In genomic region chr5:31050427-31050826, GRCm38 (mm10) we compare ENCODE assay signal across 26 mouse cellular contexts. TPM values are rescaled to one million over a fixed set of nuclear protein-coding genes. Genes with fewer than 3 reads are reported as not detected.
DNase-seq lines count a peak whose midpoint lies in the region; ATAC-seq and TF ChIP-seq lines count a peak whose summit lies in the region.
"Had no signal": no experiment of that assay in that cellular context is flagged by ENCODE, and none has a peak within 500 bp of the region (broad histone marks: within the 10 kb centered on the region; RNA-seq: fewer than 3 reads in every experiment).

No protein-coding gene starts in this region.

- no peak for DNase-seq in midbrain, postnatal 0 days (ENCODE audit: low spot score)
- no peak for DNase-seq in midbrain, embryonic 14.5 days
- DNase-seq in MEL (ENCODE audit: low read depth, low spot score), result peak; percentile 44
- DNase-seq in stomach, postnatal 0 days (ENCODE audit: low spot score), result no peak
- no peak for DNase-seq in thymus, postnatal 4 days
- DNase-seq in urinary bladder, postnatal 25 days (ENCODE audit: low spot score), result no peak
- DNase-seq: adrenal gland, postnatal 10 days; cerebellum, postnatal 10 days; heart, postnatal 10 days; layer of hippocampus, postnatal 36 days; left cerebral cortex, postnatal 4 days; liver; liver, postnatal 0 days had no signal

- H3K9ac ChIP-seq in intestine, postnatal 0 days (ENCODE audit: low read depth, low read length), result no peak overlapping the region
- no peak overlapping the region for H3K9ac ChIP-seq in intestine, embryonic 16.5 days (ENCODE audit: low read depth, low read length)
- no peak overlapping the region for H3K9ac ChIP-seq in midbrain, postnatal 0 days (replicated peaks; ENCODE audit: low read length, poor library complexity, severe bottlenecking)
- no peak overlapping the region for H3K9ac ChIP-seq in midbrain, embryonic 14.5 days (replicated peaks; ENCODE audit: low read length)
- no peak overlapping the region for H3K9ac ChIP-seq in MEL (ENCODE audit: control insufficient read depth, low read depth, low read length, poor library complexity, severe bottlenecking)
- no peak overlapping the region for H3K9ac ChIP-seq in stomach, postnatal 0 days (ENCODE audit: low read length)
- H3K9ac ChIP-seq: embryonic facial prominence, embryonic 13.5 days; hindbrain, embryonic 12.5 days; liver, postnatal 0 days; neural tube, embryonic 13.5 days had no signal

- peaks cover 5% of the 10 kb centered on the region; the same call in 1 of the 2 replicates for H3K36me3 ChIP-seq in intestine, postnatal 0 days (ENCODE audit: control insufficient read depth, insufficient read depth)
- H3K36me3 ChIP-seq in intestine, embryonic 16.5 days (ENCODE audit: control insufficient read depth, insufficient read depth, low read length), result no peaks in the 10 kb centered on the region; the same call in 1 of the 2 replicates
- 0 out of 2 replicates have a peak, but pooled peaks cover 5% of the 10 kb centered on the region for H3K36me3 ChIP-seq in midbrain, postnatal 0 days (ENCODE audit: insufficient read depth, low read length)
- H3K36me3 ChIP-seq in midbrain, embryonic 14.5 days (ENCODE audit: control insufficient read depth, insufficient read depth, low read length), result 0 out of 2 replicates have a peak, but pooled peaks cover 7% of the 10 kb centered on the region
- H3K36me3 ChIP-seq in MEL (ENCODE audit: control insufficient read depth in 1 of 2, insufficient read depth in 2 of 2, low read length in 2 of 2), result peaks cover 0 to 14% of the 10 kb centered on the region in 2 experiments; a peak in 2 of 4 replicates
- 0 out of 2 replicates have a peak, but pooled peaks cover 2% of the 10 kb centered on the region for H3K36me3 ChIP-seq in stomach, postnatal 0 days (ENCODE audit: control insufficient read depth, insufficient read depth, low read length)

- peak; percentile 21; the same call in 1 of the 2 replicates for TF ChIP-seq CTCF in intestine, postnatal 0 days (IDR thresholded peaks at IDR 0.05; ENCODE audit: low read depth)
- TF ChIP-seq CTCF in midbrain, postnatal 0 days (IDR thresholded peaks at IDR 0.05), result peak; percentile 23
- TF ChIP-seq CTCF in MEL (IDR thresholded peaks at IDR 0.05 in 2 of 3, conservative IDR thresholded peaks at IDR 0.05 in 1 of 3; ENCODE audit: control insufficient read depth in 1 of 3, insufficient read depth in 1 of 3, low read depth in 2 of 3, low read length in 3 of 3, poor library complexity in 1 of 3, severe bottlenecking in 1 of 3), result peak in 1 of 3 experiments; percentile 33; a peak in 1 of 6 replicates
- peak; percentile 33 for TF ChIP-seq CTCF in stomach, postnatal 0 days (IDR thresholded peaks at IDR 0.05; ENCODE audit: low read depth)

- no peak for ATAC-seq in intestine, postnatal 0 days
- ATAC-seq in intestine, embryonic 16.5 days, result no peak
- no peak for ATAC-seq in midbrain, postnatal 0 days (ENCODE audit: low FRiP score)
- no peak for ATAC-seq in midbrain, embryonic 14.5 days (ENCODE audit: low FRiP score, low TSS enrichment)
- ATAC-seq in stomach, postnatal 0 days (ENCODE audit: low FRiP score, low TSS enrichment), result no peak
- ATAC-seq: forebrain, embryonic 14.5 days; liver, postnatal 0 days had no signal

- no peak overlapping the region for H3K27ac ChIP-seq in intestine, postnatal 0 days (ENCODE audit: low read depth, low read length)
- H3K27ac ChIP-seq in intestine, embryonic 16.5 days (ENCODE audit: low read length), result no peak overlapping the region
- no peak overlapping the region for H3K27ac ChIP-seq in midbrain, postnatal 0 days (ENCODE audit: low read depth, low read length)
- no peak overlapping the region for H3K27ac ChIP-seq in midbrain, embryonic 14.5 days (replicated peaks; ENCODE audit: low read depth, low read length)
- no peak overlapping the region for H3K27ac ChIP-seq in MEL (ENCODE audit: control insufficient read depth, low read depth, low read length)
- H3K27ac ChIP-seq in stomach, postnatal 0 days (replicated peaks), result no peak overlapping the region
- H3K27ac ChIP-seq: embryonic facial prominence, embryonic 13.5 days; hindbrain, embryonic 12.5 days; neural tube, embryonic 13.5 days had no signal

- 0 out of 2 replicates have a peak, but pooled peaks cover 3% of the 10 kb centered on the region for H3K4me1 ChIP-seq in intestine, postnatal 0 days (replicated peaks; ENCODE audit: control insufficient read depth, insufficient read depth, low read length)
- H3K4me1 ChIP-seq in intestine, embryonic 16.5 days (ENCODE audit: control insufficient read depth, insufficient read depth, low read length), result peaks cover 14% of the 10 kb centered on the region; the same call in 1 of the 2 replicates
- H3K4me1 ChIP-seq in midbrain, postnatal 0 days (ENCODE audit: insufficient read depth, low read length), result 0 out of 2 replicates have a peak, but pooled peaks cover 3% of the 10 kb centered on the region
- peaks cover 14% of the 10 kb centered on the region for H3K4me1 ChIP-seq in midbrain, embryonic 14.5 days (ENCODE audit: control insufficient read depth, insufficient read depth, low read length)
- H3K4me1 ChIP-seq in MEL (ENCODE audit: control insufficient read depth in 1 of 2, insufficient read depth in 2 of 2, low read length in 2 of 2), result peaks cover 3 to 15% of the 10 kb centered on the region in 2 experiments
- no peaks in the 10 kb centered on the region for H3K4me1 ChIP-seq in stomach, postnatal 0 days (replicated peaks; ENCODE audit: control insufficient read depth, insufficient read depth)

- no peaks in the 10 kb centered on the region for H3K27me3 ChIP-seq in intestine, postnatal 0 days (replicated peaks; ENCODE audit: control insufficient read depth, insufficient read depth, low read length)
- H3K27me3 ChIP-seq in intestine, embryonic 16.5 days (replicated peaks; ENCODE audit: control insufficient read depth, insufficient read depth, low read length), result no peaks in the 10 kb centered on the region
- no peaks in the 10 kb centered on the region for H3K27me3 ChIP-seq in midbrain, postnatal 0 days (ENCODE audit: insufficient read depth, low read length)
- H3K27me3 ChIP-seq in midbrain, embryonic 14.5 days (ENCODE audit: control insufficient read depth, insufficient read depth, low read length), result no peaks in the 10 kb centered on the region
- H3K27me3 ChIP-seq in MEL (ENCODE audit: control insufficient read depth in 1 of 2, insufficient read depth in 2 of 2, low read length in 2 of 2), result no peaks in the 10 kb centered on the region
- no peaks in the 10 kb centered on the region for H3K27me3 ChIP-seq in stomach, postnatal 0 days (ENCODE audit: control insufficient read depth, insufficient read depth, low read length)
- H3K27me3 ChIP-seq: embryonic facial prominence, embryonic 13.5 days; hindbrain, embryonic 12.5 days; neural tube, embryonic 13.5 days had no signal

- H3K4me3 ChIP-seq in intestine, postnatal 0 days (ENCODE audit: low read depth, low read length), result no peak overlapping the region
- no peak overlapping the region for H3K4me3 ChIP-seq in intestine, embryonic 16.5 days (ENCODE audit: low read length)
- H3K4me3 ChIP-seq in midbrain, postnatal 0 days (ENCODE audit: low read depth, low read length), result no peak overlapping the region
- no peak overlapping the region for H3K4me3 ChIP-seq in midbrain, embryonic 14.5 days (replicated peaks; ENCODE audit: low read depth, low read length)
- no peak overlapping the region for H3K4me3 ChIP-seq in MEL (ENCODE audit: control insufficient read depth in 1 of 2, insufficient read depth in 1 of 2, low read depth in 2 of 2, low read length in 2 of 2)
- H3K4me3 ChIP-seq in stomach, postnatal 0 days (ENCODE audit: low read depth, low read length), result no peak overlapping the region
- H3K4me3 ChIP-seq: embryonic facial prominence, embryonic 13.5 days; hindbrain, embryonic 12.5 days; neural tube, embryonic 13.5 days had no signal

- H3K79me2 ChIP-seq in MEL (ENCODE audit: control insufficient read depth, insufficient read depth, low read length, poor library complexity), result peaks cover 14% of the 10 kb centered on the region

- H3K9me3 ChIP-seq in intestine, postnatal 0 days (ENCODE audit: control insufficient read depth), result no peaks in the 10 kb centered on the region
- no peaks in the 10 kb centered on the region for H3K9me3 ChIP-seq in intestine, embryonic 16.5 days (ENCODE audit: control insufficient read depth, low read length)
- H3K9me3 ChIP-seq in midbrain, postnatal 0 days (ENCODE audit: low read length), result no peaks in the 10 kb centered on the region
- no peaks in the 10 kb centered on the region for H3K9me3 ChIP-seq in midbrain, embryonic 14.5 days (ENCODE audit: control insufficient read depth, low read length)
- H3K9me3 ChIP-seq in MEL (replicated peaks; ENCODE audit: insufficient read depth, low read length), result no peaks in the 10 kb centered on the region
- no peaks in the 10 kb centered on the region for H3K9me3 ChIP-seq in stomach, postnatal 0 days (ENCODE audit: control insufficient read depth, low read length)
- H3K9me3 ChIP-seq: embryonic facial prominence, embryonic 13.5 days; hindbrain, embryonic 12.5 days; neural tube, embryonic 13.5 days had no signal

- no peak overlapping the region for H3K4me2 ChIP-seq in intestine, postnatal 0 days (replicated peaks; ENCODE audit: low read depth)
- H3K4me2 ChIP-seq in intestine, embryonic 16.5 days (ENCODE audit: low read depth, low read length), result no peak overlapping the region
- H3K4me2 ChIP-seq in midbrain, postnatal 0 days (ENCODE audit: low read depth, low read length, poor library complexity, severe bottlenecking), result no peak overlapping the region
- H3K4me2 ChIP-seq in midbrain, embryonic 14.5 days (ENCODE audit: low read length), result no peak overlapping the region
- no peak overlapping the region for H3K4me2 ChIP-seq in stomach, postnatal 0 days (replicated peaks; ENCODE audit: low read depth)
- H3K4me2 ChIP-seq: embryonic facial prominence, embryonic 13.5 days; heart, embryonic 11.5 days; hindbrain, embryonic 12.5 days; midbrain, embryonic 11.5 days; neural tube, embryonic 13.5 days had no signal

- peak; percentile 23 for TF ChIP-seq RAD21 in MEL (IDR thresholded peaks at IDR 0.05; ENCODE audit: low read depth, low read length)

- TF ChIP-seq POLR2A in MEL (IDR thresholded peaks at IDR 0.05; ENCODE audit: control insufficient read depth in 1 of 2, insufficient read depth in 1 of 2, low read depth in 1 of 2, low read length in 2 of 2, poor library complexity in 1 of 2), result no peak

- TF ChIP-seq EP300 in MEL (IDR thresholded peaks at IDR 0.05; ENCODE audit: low read depth in 1 of 2, low read length in 2 of 2), result no peak
- no peak for TF ChIP-seq EP300 in stomach, postnatal 0 days (optimal IDR thresholded peaks at IDR 0.05)

RNA-seq across cellular contexts. Expression of gene Slc5a6, which starts 1.7 kb away (rescaled TPM):
- 18.0 and 20.0 TPM in 2 replicates for polyA plus RNA-seq in intestine, postnatal 0 days (2015; fragmentation: Nextera tagmentation; extraction: Ambion mirVana)
- 18.8 TPM in 2 replicates for polyA plus RNA-seq in intestine, embryonic 16.5 days (2015; fragmentation: Nextera tagmentation; extraction: Ambion mirVana)
- total RNA-seq in midbrain, postnatal 0 days (2014; rRNA removed), result 43.8 and 44.9 TPM in 2 replicates
- polyA plus RNA-seq in midbrain, postnatal 0 days (2015; fragmentation: Nextera tagmentation; extraction: Ambion mirVana), result 32.3 and 33.0 TPM in 2 replicates
- 19.2 and 19.6 TPM in 2 replicates for polyA plus RNA-seq in midbrain, embryonic 14.5 days (2014; fragmentation: Nextera tagmentation; extraction: Ambion mirVana)
- 25.6 and 34.5 TPM in 2 replicates for total RNA-seq in MEL (2012; rRNA removed)
- polyA plus RNA-seq in MEL (2012; ENCODE audit: insufficient read depth in 1 of 2, insufficient read length in 2 of 2, low read depth in 1 of 2, low replicate concordance in 2 of 2, missing spikeins in 1 of 2), result 10 to 100 TPM in 1 of 2 experiments, not detected in 1; 41.7 TPM
- polyA plus RNA-seq in stomach, postnatal 0 days (2015; fragmentation: Nextera tagmentation; extraction: Ambion mirVana), result 4.2 TPM in 2 replicates

RNA-seq across cellular contexts. Expression of gene Atraid, which starts 2.3 kb away (rescaled TPM):
- 227 and 250 TPM in 2 replicates for polyA plus RNA-seq in intestine, postnatal 0 days (2015; fragmentation: Nextera tagmentation; extraction: Ambion mirVana)
- polyA plus RNA-seq in intestine, embryonic 16.5 days (2015; fragmentation: Nextera tagmentation; extraction: Ambion mirVana), result 180 and 190 TPM in 2 replicates
- 138 and 155 TPM in 2 replicates for total RNA-seq in midbrain, postnatal 0 days (2014; rRNA removed)
- 235 and 243 TPM in 2 replicates for polyA plus RNA-seq in midbrain, postnatal 0 days (2015; fragmentation: Nextera tagmentation; extraction: Ambion mirVana)
- 163 and 183 TPM in 2 replicates for polyA plus RNA-seq in midbrain, embryonic 14.5 days (2014; fragmentation: Nextera tagmentation; extraction: Ambion mirVana)
- 31.7 and 37.2 TPM in 2 replicates for total RNA-seq in MEL (2012; rRNA removed)
- 10 to 100 TPM in 1 of 2 experiments, not detected in 1; 58.0 TPM for polyA plus RNA-seq in MEL (2012; ENCODE audit: insufficient read depth in 1 of 2, insufficient read length in 2 of 2, low read depth in 1 of 2, low replicate concordance in 2 of 2, missing spikeins in 1 of 2)
- polyA plus RNA-seq in stomach, postnatal 0 days (2015; fragmentation: Nextera tagmentation; extraction: Ambion mirVana), result 192 and 197 TPM in 2 replicates

RNA-seq across cellular contexts. Expression of gene Cad, which starts 4.2 kb away (rescaled TPM):
- polyA plus RNA-seq in intestine, postnatal 0 days (2015; fragmentation: Nextera tagmentation; extraction: Ambion mirVana), result 3.2 and 3.7 TPM in 2 replicates
- 16.8 and 18.2 TPM in 2 replicates for polyA plus RNA-seq in intestine, embryonic 16.5 days (2015; fragmentation: Nextera tagmentation; extraction: Ambion mirVana)
- 39.5 and 44.8 TPM in 2 replicates for total RNA-seq in midbrain, postnatal 0 days (2014; rRNA removed)
- 6.7 and 7.8 TPM in 2 replicates for polyA plus RNA-seq in midbrain, postnatal 0 days (2015; fragmentation: Nextera tagmentation; extraction: Ambion mirVana)
- polyA plus RNA-seq in midbrain, embryonic 14.5 days (2014; fragmentation: Nextera tagmentation; extraction: Ambion mirVana), result 11.8 and 17.2 TPM in 2 replicates
- 213 and 228 TPM in 2 replicates for total RNA-seq in MEL (2012; rRNA removed)
- 100 to 1,000 TPM; 254 to 383 TPM for polyA plus RNA-seq in MEL (2012; ENCODE audit: insufficient read depth in 1 of 2, insufficient read length in 2 of 2, low read depth in 1 of 2, low replicate concordance in 2 of 2, missing spikeins in 1 of 2)
- polyA plus RNA-seq in stomach, postnatal 0 days (2015; fragmentation: Nextera tagmentation; extraction: Ambion mirVana), result 4.9 and 6.1 TPM in 2 replicates

RNA-seq across cellular contexts. Expression of gene Dnajc5g, which starts 55.7 kb away (rescaled TPM):
- not detected in 2 replicates for polyA plus RNA-seq in intestine, postnatal 0 days (2015; fragmentation: Nextera tagmentation; extraction: Ambion mirVana)
- polyA plus RNA-seq in intestine, embryonic 16.5 days (2015; fragmentation: Nextera tagmentation; extraction: Ambion mirVana), result not detected in 2 replicates
- total RNA-seq in midbrain, postnatal 0 days (2014; rRNA removed), result not detected in 2 replicates
- polyA plus RNA-seq in midbrain, postnatal 0 days (2015; fragmentation: Nextera tagmentation; extraction: Ambion mirVana), result not detected in 2 replicates
- not detected in 2 replicates for polyA plus RNA-seq in midbrain, embryonic 14.5 days (2014; fragmentation: Nextera tagmentation; extraction: Ambion mirVana)
- total RNA-seq in MEL (2012; rRNA removed), result not detected in 2 replicates
- polyA plus RNA-seq in MEL (2012; ENCODE audit: insufficient read depth in 1 of 2, insufficient read length in 2 of 2, low read depth in 1 of 2, low replicate concordance in 2 of 2, missing spikeins in 1 of 2), result not detected
- not detected in 2 replicates for polyA plus RNA-seq in stomach, postnatal 0 days (2015; fragmentation: Nextera tagmentation; extraction: Ambion mirVana)
- total RNA-seq: adrenal gland, postnatal 10 days; heart, postnatal 10 days; layer of hippocampus, postnatal 36 days; left cerebral cortex, postnatal 4 days had no signal
- polyA plus RNA-seq: embryonic facial prominence, embryonic 13.5 days; forebrain, embryonic 14.5 days; heart, embryonic 11.5 days; hindbrain, embryonic 12.5 days; intestine, embryonic 14.5 days; kidney, embryonic 16.5 days; liver, postnatal 0 days; midbrain, embryonic 11.5 days; neural tube, embryonic 13.5 days; spleen, adult 2 months; stomach, embryonic 16.5 days; thymus, postnatal 0 days had no signal

RNA-seq across cellular contexts. Expression of gene Slc30a3, which starts 57.6 kb away (rescaled TPM):
- 0.10 TPM in 1 of 2 replicates, not detected in the other for polyA plus RNA-seq in intestine, postnatal 0 days (2015; fragmentation: Nextera tagmentation; extraction: Ambion mirVana)
- polyA plus RNA-seq in intestine, embryonic 16.5 days (2015; fragmentation: Nextera tagmentation; extraction: Ambion mirVana), result 0.12 and 0.15 TPM in 2 replicates
- total RNA-seq in midbrain, postnatal 0 days (2014; rRNA removed), result 19.3 and 24.1 TPM in 2 replicates
- 14.0 and 20.6 TPM in 2 replicates for polyA plus RNA-seq in midbrain, postnatal 0 days (2015; fragmentation: Nextera tagmentation; extraction: Ambion mirVana)
- 19.8 and 20.0 TPM in 2 replicates for polyA plus RNA-seq in midbrain, embryonic 14.5 days (2014; fragmentation: Nextera tagmentation; extraction: Ambion mirVana)
- not detected in 2 replicates for total RNA-seq in MEL (2012; rRNA removed)
- polyA plus RNA-seq in MEL (2012; ENCODE audit: insufficient read depth in 1 of 2, insufficient read length in 2 of 2, low read depth in 1 of 2, low replicate concordance in 2 of 2, missing spikeins in 1 of 2), result not detected
- 0.11 TPM in 1 of 2 replicates, not detected in the other for polyA plus RNA-seq in stomach, postnatal 0 days (2015; fragmentation: Nextera tagmentation; extraction: Ambion mirVana)

Comparison
In these comparisons a context has a peak if more than half of its experiments do, and no peak if none do; other contexts are left out.
1. RNA of gene Cad, which starts 4.2 kb away (polyA plus RNA-seq): 254 to 383 TPM in MEL; 11.8 to 17.2 TPM in midbrain, embryonic 14.5 days, 16.8 to 18.2 TPM in intestine, embryonic 16.5 days, 6.7 to 7.8 TPM in midbrain, postnatal 0 days, 4.9 to 6.1 TPM in stomach, postnatal 0 days and 3.2 to 3.7 TPM in intestine, postnatal 0 days; every median in the first group is over 10 times any median in the second.